Mouse (Mus musculus) myocyte (in vitro differentiated cells): ENCODE measurements around the gene Fkbp11. TPM values are rescaled to one million over a fixed set of nuclear protein-coding genes. Genes with fewer than 3 reads are reported as not detected.

ENCODE experiments used
- H3K27me3 ChIP-seq: one replicate; pipeline ENCODE4 v1.6.1; 2011; ENCODE audit not compliant: control insufficient read depth, insufficient read depth, insufficient read length
- H3K36me3 ChIP-seq: one replicate; pipeline ENCODE4 v1.6.1; 2011; ENCODE audit not compliant: control insufficient read depth, insufficient read depth
- H3K4me2 ChIP-seq: one replicate; pipeline ENCODE4 v1.6.1; 2011; ENCODE audit warnings: low read depth, control low read depth
- H3K4me3 ChIP-seq: one replicate; pipeline ENCODE4 v1.5.1; 2011; ENCODE audit warnings: mild to moderate bottlenecking, control low read depth, moderate library complexity
- H3K79me2 ChIP-seq: one replicate; pipeline ENCODE4 v1.6.1; 2011; ENCODE audit not compliant: control insufficient read depth, insufficient read depth
- H3ac ChIP-seq: one replicate; pipeline ENCODE4 v1.6.1; 2011; ENCODE audit not compliant: control insufficient read depth, insufficient read length
- CEBPB ChIP-seq: IDR thresholded peaks from 2 replicates; pipeline ENCODE4 v1.6.1; 2011; ENCODE audit warnings: mild to moderate bottlenecking, moderate library complexity; ENCODE audit not compliant: poor library complexity, insufficient read depth, severe bottlenecking
- E2F4 ChIP-seq: IDR thresholded peaks from one replicate; pipeline ENCODE4 v1.6.1; 2011; ENCODE audit warnings: mild to moderate bottlenecking, control low read depth, moderate library complexity; ENCODE audit not compliant: insufficient read depth
- MAX ChIP-seq: IDR thresholded peaks from one replicate; pipeline ENCODE4 v1.6.1; 2011; ENCODE audit warnings: low read depth, mild to moderate bottlenecking, control low read depth
- MYOD1 ChIP-seq, 3 experiments: IDR thresholded peaks; one replicate each; pipeline ENCODE4 v1.6.1; 2011; ENCODE audit warnings: control low read depth in 2 of 3, low read depth in 2 of 3, mild to moderate bottlenecking in 2 of 3, moderate library complexity in 1 of 3; ENCODE audit not compliant: insufficient read length in 2 of 3, control insufficient read depth in 1 of 3
- MYOG ChIP-seq, 3 experiments: IDR thresholded peaks; one replicate each; pipeline ENCODE4 v1.6.1; 2011; ENCODE audit warnings: control low read depth in 2 of 3, low read depth in 2 of 3, mild to moderate bottlenecking in 2 of 3; ENCODE audit not compliant: insufficient read length in 2 of 3, control insufficient read depth in 1 of 3, insufficient read depth in 1 of 3
- POLR2A ChIP-seq: IDR thresholded peaks from one replicate; pipeline ENCODE4 v1.6.1; 2011; ENCODE audit warnings: low read depth, mild to moderate bottlenecking, control low read depth, moderate library complexity; ENCODE audit not compliant: insufficient read length
- POLR2AphosphoS2 ChIP-seq: IDR thresholded peaks from one replicate; pipeline ENCODE4 v1.6.1; 2011; ENCODE audit warnings: low read depth, control low read depth; ENCODE audit not compliant: insufficient read length
- REST ChIP-seq: IDR thresholded peaks from one replicate; pipeline ENCODE4 v1.6.1; 2011; ENCODE audit warnings: mild to moderate bottlenecking, control low read depth, moderate library complexity; ENCODE audit not compliant: insufficient read depth, insufficient read length
- SRF ChIP-seq: IDR thresholded peaks from one replicate; pipeline ENCODE4 v1.6.1; 2011; ENCODE audit warnings: low read depth; ENCODE audit not compliant: control insufficient read depth, insufficient read length
- TCF12 ChIP-seq: IDR thresholded peaks from one replicate; pipeline ENCODE4 v1.6.1; 2011; ENCODE audit warnings: mild to moderate bottlenecking, control low read depth; ENCODE audit not compliant: poor library complexity, insufficient read depth, severe bottlenecking
- TCF3 ChIP-seq: IDR thresholded peaks from one replicate; pipeline ENCODE4 v1.6.1; 2011; ENCODE audit warnings: low read depth, control low read depth; ENCODE audit not compliant: insufficient read length
- USF1 ChIP-seq: IDR thresholded peaks from one replicate; pipeline ENCODE4 v1.6.1; 2011; ENCODE audit warnings: low read depth, mild to moderate bottlenecking, control low read depth, moderate library complexity
- polyA plus RNA-seq: library from polyadenylated mRNA; unstranded; fragments of >200 nt; fragmentation: generic; extraction: Trizol; gene quantifications from one replicate; pipeline ENCODE4 v1.2.1, GENCODE M21; 2012; ENCODE audit warnings: missing spikeins

The Fkbp11 gene
- polyA plus RNA-seq, 1 experiment = 52.9 TPM

GRCm38 (mm10) chr15:98775533-98775932, 47.5 kb upstream of the Fkbp11 start:
- Histone ChIP-seq H3K4me3 (no peak overlapping the region), H3K27me3 (no peaks in the 10 kb centered on the region), H3ac (no peak overlapping the region), H3K4me2 (no peak overlapping the region), H3K36me3 (no peaks in the 10 kb centered on the region), H3K79me2 (no peaks in the 10 kb centered on the region)
- peak in 1 of 3 experiments; percentile 14 for TF ChIP-seq MYOD1 (IDR thresholded peaks at IDR 0.05; ENCODE audit: control insufficient read depth in 1 of 3, insufficient read length in 2 of 3, low read depth in 2 of 3)
- no peak for TF ChIP-seq MAX

GRCm38 (mm10) chr15:98774096-98774495, 46.1 kb upstream of the Fkbp11 start:
- Histone ChIP-seq H3K27me3 (no peaks in the 10 kb centered on the region), H3K4me2 (no peak overlapping the region), H3K36me3 (no peaks in the 10 kb centered on the region), H3ac (no peak overlapping the region), H3K79me2 (no peaks in the 10 kb centered on the region), H3K4me3 (no peak overlapping the region)
- no peak for TF ChIP-seq CEBPB
- TF ChIP-seq POLR2A = no peak
- TF ChIP-seq POLR2AphosphoS2 = no peak
- TF ChIP-seq REST = no peak
- no peak for TF ChIP-seq TCF3
- no peak for TF ChIP-seq MYOG (IDR thresholded peaks at IDR 0.05; ENCODE audit: control insufficient read depth in 1 of 3, insufficient read depth in 1 of 3, insufficient read length in 2 of 3, low read depth in 2 of 3)
- TF ChIP-seq USF1 = no peak
- no peak for TF ChIP-seq MAX
- TF ChIP-seq SRF = no peak
- no peak for TF ChIP-seq TCF12
- TF ChIP-seq E2F4 = no peak
- TF ChIP-seq MYOD1 (IDR thresholded peaks at IDR 0.05; ENCODE audit: control insufficient read depth in 1 of 3, insufficient read length in 2 of 3, low read depth in 2 of 3) = no peak

DNA sequence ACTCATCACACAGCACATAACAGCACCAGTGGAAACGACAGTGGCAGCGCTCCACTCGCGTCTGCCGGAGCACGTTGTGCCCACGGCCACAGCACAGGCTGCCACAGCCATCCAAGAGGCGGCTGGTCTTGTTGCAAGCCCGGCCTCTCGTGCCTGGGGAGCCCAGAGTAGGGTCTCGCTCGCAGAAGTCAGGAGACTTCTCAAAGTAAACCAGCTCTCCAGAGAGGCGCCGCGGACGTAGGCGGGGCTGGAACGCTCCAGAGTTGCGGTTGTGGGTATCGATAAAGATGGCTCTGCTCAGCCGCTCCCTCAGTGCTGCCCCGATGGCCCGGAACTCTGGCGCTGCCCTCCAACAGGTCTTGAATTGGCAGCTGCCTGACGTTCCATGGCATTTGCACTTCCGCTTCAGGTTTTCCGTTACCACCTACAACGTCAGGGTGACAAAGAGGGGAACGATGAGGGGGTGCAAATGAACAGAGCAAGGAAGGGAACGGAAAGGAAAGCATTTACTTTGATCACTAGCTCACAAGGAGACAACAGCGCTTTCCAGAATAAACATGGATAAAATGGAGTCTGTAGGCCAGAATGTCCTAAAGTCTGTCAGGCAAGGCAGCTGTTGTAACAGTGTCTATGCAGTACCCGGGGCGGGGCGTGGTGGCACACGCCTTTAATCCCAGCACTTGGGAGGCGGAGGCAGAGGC, 44.7 kb upstream of the Fkbp11 start:
- no peaks in the 10 kb centered on the region for H3K79me2 ChIP-seq
- H3ac ChIP-seq = no peak overlapping the region
- no peaks in the 10 kb centered on the region for H3K27me3 ChIP-seq
- no peak overlapping the region for H3K4me2 ChIP-seq
- H3K4me3 ChIP-seq = no peak overlapping the region
- H3K36me3 ChIP-seq = no peaks in the 10 kb centered on the region
- TF ChIP-seq MYOD1 (IDR thresholded peaks at IDR 0.05; ENCODE audit: control insufficient read depth in 1 of 3, insufficient read length in 2 of 3, low read depth in 2 of 3) = peak in 1 of 3 experiments; percentile 34
- TF ChIP-seq USF1 = no peak

GRCm38 (mm10) chr15:98771813-98772425, 43.9 kb upstream of the Fkbp11 start:
- Histone ChIP-seq H3K4me2 (no peak overlapping the region), H3K79me2 (no peaks in the 10 kb centered on the region), H3K27me3 (no peaks in the 10 kb centered on the region), H3K4me3 (no peak overlapping the region), H3K36me3 (no peaks in the 10 kb centered on the region), H3ac (no peak overlapping the region)
- TF ChIP-seq SRF (no peak), POLR2AphosphoS2 (no peak)

DNA sequence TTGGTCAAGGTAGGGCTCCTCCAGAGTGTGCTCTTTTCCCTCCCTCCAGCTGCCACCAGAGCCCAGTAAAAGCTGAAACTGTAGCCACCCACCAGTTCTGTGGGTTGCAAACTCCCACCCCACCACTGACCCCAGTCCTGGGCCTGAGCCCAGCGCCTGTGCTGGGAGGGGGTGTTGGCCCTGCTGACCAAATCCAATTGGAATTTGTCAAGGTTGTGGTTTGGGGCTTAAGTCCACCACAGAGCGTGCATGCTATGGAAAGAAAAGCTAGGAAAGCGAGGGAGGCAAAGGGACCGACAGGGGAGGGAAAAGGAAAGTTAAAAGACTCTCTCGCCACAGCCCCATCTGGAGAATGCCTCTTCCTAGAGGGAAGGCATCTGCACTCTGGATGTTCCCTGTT, 40.3 kb upstream of the Fkbp11 start:
- H3K27me3 ChIP-seq = no peaks in the 10 kb centered on the region
- H3K36me3 ChIP-seq = no peaks in the 10 kb centered on the region
- no peaks in the 10 kb centered on the region for H3K79me2 ChIP-seq
- peak overlapping the region; percentile 63 for H3K4me2 ChIP-seq
- no peak overlapping the region for H3ac ChIP-seq
- TF ChIP-seq REST (no peak), E2F4 (no peak), USF1 (no peak), MYOG (IDR thresholded peaks at IDR 0.05; ENCODE audit: control insufficient read depth in 1 of 3, insufficient read depth in 1 of 3, insufficient read length in 2 of 3, low read depth in 2 of 3) (peak in 1 of 3 experiments; percentile 46), TCF12 (no peak), TCF3 (peak; percentile 1), SRF (no peak), MYOD1 (IDR thresholded peaks at IDR 0.05; ENCODE audit: control insufficient read depth in 1 of 3, insufficient read length in 2 of 3, low read depth in 2 of 3) (peak in 2 of 3 experiments; percentile 41 to 43), CEBPB (no peak), MAX (no peak), POLR2A (no peak), POLR2AphosphoS2 (no peak)
- no peak overlapping the region for H3K4me3 ChIP-seq
